Mouse (Mus musculus): ENCODE measurements around the gene Nrtn.
A peak's percentile ranks its signal among the peaks of the same experiment; 100 is the strongest.

The Nrtn gene

GRCm38 (mm10) chr17:56762769-56763731 lies 5.7 kb upstream of the Nrtn start:
- DNase-seq (ENCODE audit: low spot score): peak; percentile 72

- DNase-seq (ENCODE audit: low spot score): peak; percentile 80
These were observed 4.7 kb upstream of the Nrtn start for GRCm38 (mm10) chr17:56761991-56762410.

GRCm38 (mm10) chr17:56761077-56761476 lies 3.7 kb upstream of the Nrtn start:
- no peak for DNase-seq (ENCODE audit: low spot score)

GRCm38 (mm10) chr17:56759261-56759660 lies 1.9 kb upstream of the Nrtn start:
- DNase-seq (ENCODE audit: low spot score): no peak

- DNase-seq (ENCODE audit: low spot score): peak; percentile 64
These were observed 802 bp upstream of the Nrtn start for GRCm38 (mm10) chr17:56758132-56758531.

- DNase-seq (ENCODE audit: low spot score): no peak
These were observed 479 bp downstream of the Nrtn start for GRCm38 (mm10) chr17:56756703-56757399.

- DNase-seq (ENCODE audit: low spot score): no peak
These were observed 2.8 kb downstream of the Nrtn start for GRCm38 (mm10) chr17:56754271-56755185.

- no peak for DNase-seq (ENCODE audit: low spot score)
These were observed 3.9 kb downstream of the Nrtn start for GRCm38 (mm10) chr17:56753452-56753851.

GRCm38 (mm10) chr17:56751404-56752072 lies 5.8 kb downstream of the Nrtn start:
- no peak for DNase-seq (ENCODE audit: low spot score)

GRCm38 (mm10) chr17:56744173-56744572 lies 13.2 kb downstream of the Nrtn start:
- DNase-seq (ENCODE audit: low spot score): no peak

- no peak for DNase-seq (ENCODE audit: low spot score)
These were observed 16.6 kb downstream of the Nrtn start for GRCm38 (mm10) chr17:56740788-56741160.

GRCm38 (mm10) chr17:56740118-56740787 lies 17.1 kb downstream of the Nrtn start:
- DNase-seq (ENCODE audit: low spot score): no peak

GRCm38 (mm10) chr17:56738221-56738620 lies 19.1 kb downstream of the Nrtn start:
- DNase-seq (ENCODE audit: low spot score): no peak

- no peak for DNase-seq (ENCODE audit: low spot score)
These were observed 20.8 kb downstream of the Nrtn start for GRCm38 (mm10) chr17:56736534-56736933.

GRCm38 (mm10) chr17:56729656-56730055 lies 27.7 kb downstream of the Nrtn start:
- DNase-seq (ENCODE audit: low spot score): no peak

- no peak for DNase-seq (ENCODE audit: low spot score)
These were observed 28.2 kb downstream of the Nrtn start for GRCm38 (mm10) chr17:56729151-56729550.

GRCm38 (mm10) chr17:56728117-56728516 lies 29.2 kb downstream of the Nrtn start:
- DNase-seq (ENCODE audit: low spot score): no peak

GRCm38 (mm10) chr17:56727659-56728058 lies 29.7 kb downstream of the Nrtn start:
- DNase-seq (ENCODE audit: low spot score): no peak

- DNase-seq (ENCODE audit: low spot score): no peak
These were observed 30.2 kb downstream of the Nrtn start for GRCm38 (mm10) chr17:56727029-56727649.

- no peak for DNase-seq (ENCODE audit: low spot score)
These were observed 33.7 kb downstream of the Nrtn start for GRCm38 (mm10) chr17:56723419-56724161.

Data from spleen, adult 12 weeks (tissue).